Mouse (Mus musculus) cerebellum, postnatal 14 days (tissue): ENCODE measurements around the gene Edrf1.

Experiments
- DNase-seq, 2 experiments: peaks; one replicate each; pipeline ENCODE4 v3.0.0; 2021; ENCODE audit warnings: mixed read lengths in 2 of 2

Gene Edrf1

GRCm38 (mm10) chr7:133637361-133638305 is at the start of gene Edrf1:
TSS of gene Edrf1 (plus strand) at chr7:133637543.
- peak; percentile 97 to 98 for DNase-seq

DNA sequence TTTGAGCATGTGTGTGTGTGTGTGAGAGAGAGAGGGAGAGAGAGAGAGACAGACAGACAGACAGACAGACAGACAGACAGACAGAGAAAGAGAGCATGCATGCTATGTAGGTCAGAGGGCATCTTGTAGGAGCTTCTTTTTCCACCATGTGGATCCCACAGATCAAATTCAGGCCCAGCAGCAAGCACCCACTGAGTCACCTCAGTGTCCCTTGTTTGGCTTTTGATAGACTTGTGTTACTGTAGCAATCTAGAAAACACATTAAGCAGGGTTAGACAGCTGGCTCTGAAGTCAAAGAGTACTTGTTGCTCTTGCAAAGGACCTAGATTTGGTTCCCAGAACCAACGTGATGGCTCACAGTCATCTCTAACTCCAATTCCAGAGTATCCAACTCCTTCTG is 45.6 kb upstream of the Edrf1 start:
- no peak for DNase-seq

- DNase-seq: no peak
Observed at GRCm38 (mm10) chr7:133600558-133600957, 36.8 kb upstream of the Edrf1 start.

DNA sequence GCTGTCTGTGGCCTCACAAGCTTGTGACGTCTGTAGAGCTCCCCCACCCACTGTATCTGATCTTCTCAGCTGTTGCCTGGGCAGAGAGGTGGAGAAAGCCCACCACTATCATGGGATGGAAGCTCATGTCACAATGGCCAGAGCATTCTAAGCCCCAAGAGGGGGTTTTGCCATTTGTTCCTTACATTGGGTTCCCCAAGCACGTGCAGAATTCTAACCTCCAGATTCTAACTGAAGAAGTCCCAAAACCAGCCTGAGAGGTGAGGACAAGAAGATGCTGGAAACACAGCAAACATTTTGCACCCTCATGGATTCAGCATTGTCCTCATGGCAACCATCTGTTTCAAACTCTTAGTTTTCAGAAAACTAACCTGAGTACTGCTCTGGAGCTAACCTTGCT is 35.3 kb upstream of the Edrf1 start, which contains the start of gene Tex36:
TSS of gene Tex36 (minus strand) at position 101 of the 400 bp plus-strand sequence.
- no peak for DNase-seq

GRCm38 (mm10) chr7:133603156-133603555 is 34.2 kb upstream of the Edrf1 start:
- no peak for DNase-seq

DNA sequence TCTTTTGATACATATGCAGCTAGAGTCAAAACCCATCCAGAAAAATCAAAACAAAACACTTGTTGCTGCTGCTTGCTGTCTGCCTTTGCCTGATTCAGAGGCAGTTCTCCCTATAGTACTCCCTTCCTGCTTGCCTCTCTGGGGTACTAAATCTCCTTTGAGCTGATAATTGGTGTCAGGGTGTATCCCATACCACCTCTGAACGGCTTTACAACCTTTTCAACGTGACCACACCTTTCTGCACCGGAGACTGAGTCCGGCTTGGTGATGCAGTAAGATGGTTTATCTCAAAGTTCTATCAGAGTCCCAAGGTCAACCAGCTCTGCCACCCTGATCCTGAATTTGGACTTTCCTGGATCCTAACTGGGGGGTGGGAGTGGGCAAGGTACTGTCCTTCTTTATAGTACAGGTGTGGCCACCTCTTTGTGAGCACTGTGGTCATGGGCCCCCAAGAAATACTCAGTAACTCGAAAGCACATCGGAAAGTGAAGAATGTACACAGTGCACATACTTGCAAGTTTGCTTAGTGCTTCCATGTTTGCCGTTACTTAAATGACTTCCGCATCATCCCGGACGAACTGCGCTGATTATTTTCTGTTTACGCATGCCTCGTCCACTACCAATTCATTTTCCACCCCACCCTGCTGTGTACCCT is 32.8 kb upstream of the Edrf1 start:
- no peak for DNase-seq

- DNase-seq: peak in 1 of 2 experiments; percentile 24
Observed at GRCm38 (mm10) chr7:133607331-133607730, 30.0 kb upstream of the Edrf1 start.

DNA sequence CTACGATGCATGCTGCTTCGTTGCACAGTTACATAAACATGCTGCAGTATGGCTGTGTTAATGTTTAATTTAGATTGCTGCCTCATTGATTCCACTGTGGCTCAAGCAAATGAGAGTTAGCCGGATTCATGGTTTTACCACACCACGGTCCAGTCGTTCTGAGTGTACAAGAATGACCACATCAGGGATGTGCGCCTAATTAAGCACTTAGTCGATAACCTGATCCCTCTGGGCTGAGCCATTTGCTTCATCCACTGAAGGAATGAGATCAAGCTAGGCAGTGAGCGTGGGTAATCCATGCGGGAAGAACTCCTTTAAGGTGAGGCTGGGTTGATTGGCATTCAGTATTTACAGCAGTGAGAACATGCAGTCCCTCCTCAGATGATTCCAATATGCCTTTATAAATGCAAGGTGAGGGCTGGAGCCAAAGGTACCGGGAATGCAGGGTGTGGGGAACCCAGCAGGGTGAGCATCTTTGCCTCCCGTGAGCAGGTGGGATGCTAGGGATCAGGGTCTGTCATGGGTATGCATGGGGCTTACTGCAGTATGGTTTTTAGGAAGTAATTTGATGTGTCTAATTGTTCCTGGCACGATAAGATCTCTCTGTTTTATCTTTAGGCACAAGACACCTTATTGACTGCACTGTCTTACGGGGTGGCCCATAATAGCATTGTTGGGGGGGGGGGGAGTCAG is 29.3 kb upstream of the Edrf1 start:
- DNase-seq: peak; percentile 27 to 29

DNA sequence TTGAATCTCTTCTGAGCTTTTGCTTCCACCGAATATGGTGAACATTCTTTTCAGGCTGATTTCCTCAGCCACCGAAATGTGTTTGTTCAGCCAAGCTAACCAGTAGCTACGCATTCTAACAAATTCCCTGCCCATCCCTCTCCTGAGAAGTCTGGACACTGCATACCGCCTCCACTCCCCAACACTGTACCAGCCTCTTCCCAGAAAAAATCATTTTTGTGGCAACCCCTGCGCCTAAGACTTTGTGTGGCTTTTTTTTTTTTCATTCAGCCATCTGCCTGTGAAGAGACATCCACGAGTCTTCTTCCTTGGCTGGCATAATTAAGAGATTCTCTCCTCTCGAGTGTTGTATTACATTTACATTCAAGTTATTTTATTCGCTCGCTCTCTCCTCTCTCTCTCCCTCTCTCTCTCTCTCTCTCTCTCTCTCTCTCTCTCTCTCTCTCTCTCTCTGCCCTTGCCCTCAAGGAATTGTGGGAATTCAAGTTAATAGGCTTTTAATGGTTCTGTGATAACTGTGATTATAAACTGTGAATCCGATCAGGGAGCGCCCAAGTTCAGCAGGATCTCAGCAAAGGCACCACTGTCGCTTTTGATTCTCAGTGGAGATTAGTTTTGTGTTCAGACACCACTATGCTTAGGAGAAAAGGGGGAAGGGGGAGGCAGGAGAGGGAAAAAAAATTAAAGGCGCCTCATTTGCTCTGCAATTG is 28.6 kb upstream of the Edrf1 start:
- DNase-seq: peak; percentile 40 to 48

GRCm38 (mm10) chr7:133609585-133609984 is 27.8 kb upstream of the Edrf1 start:
- peak; percentile 84 to 86 for DNase-seq

DNA sequence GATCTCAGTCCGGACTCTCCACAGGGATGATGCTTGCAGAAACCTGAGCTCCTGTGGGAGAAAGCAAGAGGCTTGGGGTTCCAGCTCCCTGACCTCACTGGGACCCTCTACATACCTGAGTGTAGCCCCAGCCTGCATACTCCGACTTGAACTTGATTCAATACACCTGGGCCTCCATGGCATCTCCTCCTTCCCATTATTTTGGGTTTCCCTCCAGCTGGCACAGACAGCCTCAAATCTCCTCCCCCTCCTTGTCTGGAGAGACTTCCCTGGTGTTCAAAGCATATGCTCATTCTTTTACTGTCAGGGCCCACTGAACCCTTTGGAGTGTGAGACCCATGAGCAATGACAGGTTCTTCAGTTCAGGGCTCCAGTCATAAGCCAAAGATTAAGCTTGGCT is 24.4 kb upstream of the Edrf1 start:
- DNase-seq: peak; percentile 46 to 67

- peak in 1 of 2 experiments; percentile 44 for DNase-seq
Observed at GRCm38 (mm10) chr7:133620721-133621120, 16.6 kb upstream of the Edrf1 start.

GRCm38 (mm10) chr7:133623226-133623625 is 14.1 kb upstream of the Edrf1 start:
- no peak for DNase-seq

GRCm38 (mm10) chr7:133627184-133627936 is 10.0 kb upstream of the Edrf1 start:
- DNase-seq: no peak

GRCm38 (mm10) chr7:133630821-133631220 is 6.5 kb upstream of the Edrf1 start:
- DNase-seq: no peak

GRCm38 (mm10) chr7:133632476-133632875 is 4.9 kb upstream of the Edrf1 start:
- DNase-seq: peak; percentile 78 to 87

DNA sequence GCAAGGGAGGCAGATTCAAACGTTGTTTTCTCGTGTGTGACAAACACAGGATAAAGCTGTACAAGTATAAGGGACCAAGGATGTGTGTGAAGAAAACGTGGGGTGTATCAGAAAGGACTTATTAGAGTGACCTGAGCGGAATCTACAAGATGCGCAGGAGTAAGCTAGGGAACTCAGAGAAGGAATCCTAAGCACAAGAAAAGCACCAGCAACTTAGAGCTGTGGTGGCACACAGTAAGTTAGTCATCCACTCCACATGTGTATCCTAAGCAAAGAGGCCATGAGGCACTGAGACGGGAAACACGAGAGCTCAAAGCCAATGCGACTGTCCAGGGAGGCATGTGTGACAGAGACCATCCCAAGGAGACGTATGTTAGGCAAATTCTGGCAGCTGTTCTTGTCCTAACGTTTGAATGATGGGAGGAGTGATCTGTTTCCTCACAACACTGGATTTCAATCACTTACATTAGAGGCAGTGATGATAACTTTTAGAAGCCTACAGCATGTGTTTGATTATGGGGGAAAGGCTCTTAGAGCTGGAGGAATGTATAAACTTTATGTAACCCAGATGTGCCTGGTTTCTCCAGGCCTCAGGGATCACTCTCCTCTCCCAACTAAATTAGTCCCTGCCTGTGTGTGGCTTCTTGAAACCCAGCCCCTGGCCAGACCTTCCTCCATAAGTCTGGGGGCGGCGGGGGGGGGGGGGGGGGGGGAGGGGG is 2.3 kb upstream of the Edrf1 start:
- no peak for DNase-seq

GRCm38 (mm10) chr7:133636738-133637352 is 498 bp upstream of the Edrf1 start:
- peak; percentile 95 to 98 for DNase-seq

DNA sequence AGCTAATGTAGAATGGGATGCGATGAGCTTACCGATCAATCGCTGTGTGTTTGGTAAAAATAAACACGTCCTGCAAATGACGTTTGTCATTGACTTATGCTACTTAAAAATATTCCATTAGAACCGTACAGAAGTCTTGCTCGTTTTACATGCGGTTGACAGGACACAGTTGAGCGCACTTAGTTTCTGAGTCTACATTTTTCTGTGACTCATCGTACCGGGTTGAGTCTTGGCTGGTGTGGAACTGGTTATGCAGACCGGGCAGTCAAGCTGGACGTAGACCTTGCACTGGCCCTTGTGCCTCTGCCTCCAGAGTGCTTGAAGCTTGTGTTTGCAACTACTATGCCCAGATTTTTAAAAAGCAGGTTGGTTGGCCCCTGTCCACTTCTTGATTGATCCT is 963 bp downstream of the Edrf1 start:
- DNase-seq: peak; percentile 29

DNA sequence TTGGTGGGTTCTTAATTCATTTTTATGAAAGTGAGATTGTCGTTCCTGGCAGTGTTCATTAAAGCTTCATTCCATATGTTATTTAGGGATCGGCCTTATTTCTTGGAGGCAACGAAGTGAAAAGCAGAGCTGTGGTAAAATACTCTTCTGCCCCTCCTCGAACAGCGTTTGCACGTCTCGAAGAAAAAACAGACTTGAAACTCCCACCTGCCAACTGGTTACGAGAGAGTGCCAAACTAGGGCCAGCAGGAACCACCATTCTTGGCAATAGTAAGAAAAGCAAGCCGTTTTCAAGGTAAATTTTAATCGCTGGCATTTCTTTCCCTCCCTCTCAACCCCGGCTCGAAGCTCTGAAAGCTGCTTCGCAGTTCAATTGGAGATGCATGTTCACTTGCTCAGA is 1.5 kb downstream of the Edrf1 start:
- peak; percentile 27 to 38 for DNase-seq

- no peak for DNase-seq
Observed at GRCm38 (mm10) chr7:133645716-133646115, 8.4 kb downstream of the Edrf1 start.
